Mouse (Mus musculus) kidney, adult 2 months (tissue): ENCODE measurements around the gene Ninl. TPM values are rescaled to one million over a fixed set of nuclear protein-coding genes. Genes with fewer than 3 reads are reported as not detected.
A peak's percentile ranks its signal among the peaks of the same experiment; 100 is the strongest.

Source experiments
- DNase-seq: peaks from one replicate; pipeline ENCODE4 v3.0.0; 2021
- H3K27ac ChIP-seq: fragments of 200-500 bp; 2 replicates; pipeline ENCODE4 v1.5.1; 2012; ENCODE audit warnings: low read depth, low read length, control low read depth, inconsistent platforms; ENCODE audit not compliant: insufficient read depth
- H3K27me3 ChIP-seq: fragments of 200-500 bp; replicated peaks from 2 replicates; pipeline ENCODE4 v1.6.1; 2012; ENCODE audit warnings: mild to moderate bottlenecking, moderate library complexity, low read length, inconsistent platforms; ENCODE audit not compliant: control insufficient read depth, insufficient read depth
- H3K36me3 ChIP-seq: fragments of 200-500 bp; 2 replicates; pipeline ENCODE4 v1.6.1; 2012; ENCODE audit warnings: mild to moderate bottlenecking, moderate library complexity, low read length, inconsistent platforms; ENCODE audit not compliant: control insufficient read depth, insufficient read depth
- H3K4me1 ChIP-seq: fragments of 200-500 bp; 2 replicates; pipeline ENCODE4 v1.6.1; 2011; ENCODE audit warnings: low read length; ENCODE audit not compliant: control insufficient read depth, insufficient read depth
- H3K4me3 ChIP-seq: fragments of 200-500 bp; 2 replicates; pipeline ENCODE4 v1.5.1; 2011; ENCODE audit warnings: mild to moderate bottlenecking, low read depth, low read length, control low read depth; ENCODE audit not compliant: insufficient read depth
- CTCF ChIP-seq: fragments of 200-500 bp; conservative IDR thresholded peaks from 2 replicates; pipeline ENCODE4 v1.5.1; 2011; ENCODE audit warnings: low read depth, mild to moderate bottlenecking, control low read depth, low read length, moderate library complexity, mixed read lengths; ENCODE audit not compliant: insufficient read depth, insufficient read length
- POLR2A ChIP-seq: fragments of 200-500 bp; IDR thresholded peaks from one replicate; pipeline ENCODE4 v1.6.1; 2011; ENCODE audit warnings: low read depth, low read length, control low read depth
- WGBS: fragments of 180-500 bp; shearing (Covaris S2); methylation state at CpG from one replicate; pipeline ENCODE4 v1.1.7; 2018; 5-methylcytosine and 5-hydroxymethylcytosine counted together
- polyA plus RNA-seq: library from polyadenylated mRNA; depleted of rRNA; stranded (reverse); fragments of >200 nt; gene quantifications from 2 replicates; pipeline ENCODE4 v1.2.3, GENCODE M21; 2012

Gene Ninl
- polyA plus RNA-seq, 1 experiment = 11.5 TPM

DNA sequence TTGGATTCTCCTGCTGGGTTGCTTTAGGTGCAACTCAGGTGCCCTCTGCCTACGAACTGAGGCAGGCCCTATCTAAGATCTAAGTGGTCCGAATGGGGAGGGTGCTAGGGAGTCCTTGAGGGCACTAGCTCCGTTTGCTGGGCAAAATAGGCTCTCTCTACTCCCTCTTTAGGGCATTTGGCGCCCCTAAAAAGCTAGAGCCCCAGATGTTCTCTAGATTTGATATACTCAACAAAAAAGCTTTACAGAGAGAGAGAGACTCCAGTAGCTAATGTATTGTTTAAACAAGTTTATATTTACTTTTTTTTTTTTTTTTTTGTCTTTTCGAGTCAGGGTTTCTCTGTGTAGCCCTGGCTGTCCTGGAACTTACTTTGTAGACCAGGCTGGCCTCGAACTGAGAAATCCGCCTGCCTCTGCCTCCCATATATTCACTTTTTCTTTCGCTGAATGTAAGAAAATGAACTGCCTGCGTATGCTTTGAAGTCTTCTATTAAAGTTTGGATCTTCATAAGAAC is 134.2 kb downstream of the Ninl start, which contains the start of gene Gins1:
Gene Gins1 (plus strand): TSS at position 465 of the 515 bp plus-strand sequence.
- no peaks in the 10 kb centered on the region for H3K27me3 ChIP-seq
- no peaks in the 10 kb centered on the region for H3K36me3 ChIP-seq
- WGBS = 41% methylated on average over 9 of the region's 9 CpGs
- peak within 1 kb of the TSS; percentile 81 for H3K4me3 ChIP-seq
- DNase-seq = no peak
- TF ChIP-seq CTCF (no peak), POLR2A (no peak)
- H3K27ac ChIP-seq = peak within 1 kb of the TSS; percentile 94
- H3K4me1 ChIP-seq = peaks cover 9% of the 10 kb centered on the region; the same call in 1 of the 2 replicates

DNA sequence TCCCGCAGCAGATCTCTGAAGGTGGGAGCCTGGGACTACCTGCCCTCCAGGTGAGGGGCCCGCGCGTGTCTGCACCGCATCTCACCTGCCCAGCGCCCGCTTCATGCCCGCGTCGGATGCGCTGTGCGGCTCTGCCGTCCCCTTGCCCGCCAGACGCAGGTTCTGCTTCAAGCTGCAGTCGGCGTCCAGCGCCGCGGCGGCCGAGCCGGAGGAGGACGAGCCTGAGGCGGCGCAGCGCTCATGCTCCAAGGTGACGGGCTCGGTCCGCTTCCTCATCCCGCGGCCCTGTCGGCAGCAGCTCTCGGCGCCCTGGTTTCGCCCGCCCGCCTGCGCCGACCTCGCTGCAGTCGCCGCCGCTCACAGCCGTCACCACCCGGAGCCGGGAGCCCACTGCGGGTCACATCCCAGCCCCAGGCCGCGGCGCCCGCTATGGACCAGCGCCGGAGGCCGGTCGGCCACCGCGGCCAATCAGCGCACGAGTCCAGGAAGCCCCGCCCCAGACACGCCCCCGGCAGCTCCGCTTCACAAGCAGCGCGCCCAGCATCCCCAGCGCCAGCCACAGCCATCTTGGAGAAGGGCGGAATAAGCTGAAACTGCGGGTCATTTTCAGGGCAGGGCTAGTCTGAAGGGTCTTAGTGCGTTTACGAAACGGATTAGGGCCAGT is 134.8 kb downstream of the Ninl start, which contains the start of gene Abhd12:
Gene Abhd12 (minus strand): TSS at position 470 of the 664 bp plus-strand sequence.
- H3K4me1 ChIP-seq = peaks cover 9% of the 10 kb centered on the region; the same call in 1 of the 2 replicates
- no peaks in the 10 kb centered on the region for H3K36me3 ChIP-seq
- WGBS = under 1% methylated on average over 72 of the region's 72 CpGs
- no peaks in the 10 kb centered on the region for H3K27me3 ChIP-seq
- peak; percentile 98 for DNase-seq
- no peak for TF ChIP-seq CTCF
- TF ChIP-seq POLR2A = peak; percentile 43
- peak within 1 kb of the TSS; percentile 94 for H3K27ac ChIP-seq
- H3K4me3 ChIP-seq = peak within 1 kb of the TSS; percentile 81

DNA sequence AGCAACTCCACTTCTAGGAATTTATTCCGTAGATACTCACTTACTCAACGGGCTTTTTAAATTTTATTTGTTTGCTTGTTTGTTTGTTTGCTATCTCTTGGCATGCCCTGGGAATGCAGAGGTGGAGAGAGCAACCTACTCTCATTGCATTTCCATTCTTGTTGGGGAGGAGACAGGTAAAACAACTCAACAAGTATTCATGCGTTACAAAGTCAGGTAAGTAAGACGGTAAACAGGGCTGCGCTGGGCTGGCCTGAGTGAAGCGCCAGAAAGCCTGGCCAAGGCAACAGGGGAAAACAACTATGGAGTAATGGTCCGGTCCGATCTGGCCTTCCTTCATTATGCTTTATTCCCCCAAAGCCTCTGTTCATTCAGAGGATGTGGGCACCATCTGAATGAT is 136.8 kb downstream of the Ninl start:
- no peak overlapping the region for H3K4me3 ChIP-seq
- WGBS = 60% methylated on average over 8 of the region's 8 CpGs
- TF ChIP-seq POLR2A = no peak

DNA sequence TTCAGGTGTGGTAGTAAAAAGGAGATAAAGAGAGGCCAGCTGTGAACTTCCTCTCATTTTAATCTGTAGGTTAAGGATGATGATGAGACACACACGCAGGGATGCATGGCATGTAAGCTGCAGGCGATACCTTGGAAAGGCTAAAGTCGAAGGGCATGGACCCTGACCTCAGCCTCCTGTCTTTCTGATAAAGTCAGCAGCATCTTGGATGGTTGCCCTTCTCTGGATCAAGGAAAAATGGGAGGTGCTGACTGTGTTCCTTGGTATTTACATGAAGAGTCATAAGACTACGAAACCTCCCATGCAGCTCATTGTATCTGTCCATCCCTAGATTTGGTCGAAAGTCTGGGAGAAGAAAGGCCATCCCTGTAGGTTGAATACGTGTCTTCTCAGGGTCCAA is 138.8 kb downstream of the Ninl start:
- 81% methylated on average over 6 of the region's 6 CpGs for WGBS
- Histone ChIP-seq H3K27ac (no peak overlapping the region), H3K27me3 (no peaks in the 10 kb centered on the region), H3K4me3 (no peak overlapping the region), H3K36me3 (no peaks in the 10 kb centered on the region), H3K4me1 (peaks cover 9% of the 10 kb centered on the region; the same call in 1 of the 2 replicates)
- DNase-seq = no peak
- TF ChIP-seq POLR2A = no peak
- no peak for TF ChIP-seq CTCF

More for the DNA sequence above, 136.8 kb downstream of the Ninl start:
- H3K27ac ChIP-seq = no peak overlapping the region
- H3K4me1 ChIP-seq = peaks cover 9% of the 10 kb centered on the region; the same call in 1 of the 2 replicates
- DNase-seq = no peak
- no peaks in the 10 kb centered on the region for H3K27me3 ChIP-seq
- H3K36me3 ChIP-seq = no peaks in the 10 kb centered on the region

DNA sequence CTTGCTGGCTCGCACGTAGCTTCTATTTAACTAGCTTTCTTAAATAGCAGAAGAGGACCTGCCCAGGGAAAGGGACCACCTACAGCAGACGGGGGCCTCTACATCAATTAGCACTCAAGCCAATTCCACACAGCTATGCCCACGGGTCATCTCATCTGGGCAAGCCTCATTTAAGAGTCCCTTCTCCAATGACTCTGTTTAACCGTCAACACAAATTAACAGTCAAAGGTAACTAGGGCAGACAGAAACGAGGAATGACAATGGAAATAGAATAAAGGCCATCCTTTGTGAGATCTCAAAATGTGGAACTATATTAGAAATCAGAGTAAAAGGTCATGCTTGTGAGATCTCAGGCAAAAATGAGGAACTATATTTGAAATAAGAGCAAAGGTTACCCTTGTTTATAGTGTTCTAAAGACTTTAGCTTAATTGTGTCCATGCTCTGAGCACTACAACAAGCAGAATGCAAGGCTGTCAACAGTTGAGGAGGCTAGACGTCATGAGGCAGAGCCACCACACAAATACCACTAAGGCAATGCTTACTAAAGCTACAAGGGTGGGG is 143.4 kb downstream of the Ninl start:
- H3K36me3 ChIP-seq = no peaks in the 10 kb centered on the region
- 73% methylated on average over 7 of the region's 7 CpGs for WGBS
- no peak for TF ChIP-seq CTCF
- TF ChIP-seq POLR2A = no peak
- H3K4me3 ChIP-seq = no peak overlapping the region
- H3K27ac ChIP-seq = no peak overlapping the region
- H3K4me1 ChIP-seq = no peaks in the 10 kb centered on the region
- no peak for DNase-seq
- H3K27me3 ChIP-seq = no peaks in the 10 kb centered on the region

DNA sequence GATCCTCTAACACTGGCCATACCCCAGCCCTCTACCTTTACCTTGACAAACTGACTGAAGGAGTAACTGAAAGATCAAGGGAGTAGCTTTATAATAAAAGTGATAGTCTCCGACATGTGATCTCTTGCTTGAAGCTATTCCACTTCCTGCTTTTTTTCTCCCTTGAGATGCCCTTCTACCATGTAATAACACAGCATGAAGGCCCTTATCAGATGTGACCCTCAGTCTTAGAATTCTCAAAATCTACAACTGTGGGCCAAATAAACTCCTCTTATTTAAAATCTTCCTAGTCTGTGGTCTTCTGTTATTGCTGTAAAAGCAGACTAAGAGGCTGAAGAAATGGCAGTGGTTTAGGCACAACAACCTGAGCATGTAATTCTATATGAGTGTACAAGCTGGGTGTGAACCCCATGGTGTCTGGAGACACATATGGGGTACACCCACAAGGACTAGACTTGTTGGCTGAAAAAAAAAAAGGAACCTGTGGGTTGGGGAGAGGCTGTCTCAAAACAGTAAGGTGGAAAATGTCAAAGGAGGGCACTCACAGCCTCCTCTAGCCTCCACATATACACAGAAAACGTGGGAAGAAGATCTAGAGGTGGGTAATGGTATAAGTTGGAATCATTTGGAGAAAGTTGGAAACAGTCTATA is 144.4 kb downstream of the Ninl start:
- TF ChIP-seq CTCF = no peak
- TF ChIP-seq POLR2A = no peak
- Histone ChIP-seq H3K27me3 (no peaks in the 10 kb centered on the region), H3K27ac (no peak overlapping the region), H3K36me3 (no peaks in the 10 kb centered on the region), H3K4me3 (no peak overlapping the region), H3K4me1 (no peaks in the 10 kb centered on the region)
- 90% methylated on average over 2 of the region's 2 CpGs for WGBS
- DNase-seq = no peak

DNA sequence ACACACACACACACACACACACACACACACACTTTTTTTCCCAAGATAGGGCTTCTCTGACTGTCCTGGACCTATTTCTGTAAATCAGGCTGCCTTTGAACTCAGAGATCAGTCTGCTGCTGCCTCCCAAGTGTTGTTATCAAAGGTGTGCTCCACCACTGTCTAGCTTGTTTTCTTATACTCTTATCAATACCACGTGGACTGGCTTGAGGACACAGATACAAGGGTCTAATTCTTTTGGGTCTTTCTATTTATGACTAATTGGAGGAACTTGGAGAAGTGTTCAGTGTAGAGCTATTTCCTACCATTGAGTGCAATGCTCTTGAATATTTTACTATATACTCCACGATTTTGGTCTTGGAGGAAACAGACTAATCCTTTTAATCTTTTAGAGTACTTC is 151.8 kb downstream of the Ninl start:
- DNase-seq = no peak
- 87% methylated on average over 2 of the region's 2 CpGs for WGBS
- no peak for TF ChIP-seq CTCF
- TF ChIP-seq POLR2A = no peak
- Histone ChIP-seq H3K4me3 (no peak overlapping the region), H3K27me3 (no peaks in the 10 kb centered on the region), H3K27ac (no peak overlapping the region), H3K4me1 (no peaks in the 10 kb centered on the region), H3K36me3 (no peaks in the 10 kb centered on the region)
